Mouse (Mus musculus) neural tube, embryonic 14.5 days (tissue): ENCODE results near the gene Gm19402. TPM values are rescaled to one million over a fixed set of nuclear protein-coding genes. Genes with fewer than 3 reads are reported as not detected.
"Not testable (repeated sequence)": the region's sequence is repeated elsewhere in the genome, so short reads cannot be mapped to it uniquely, and the experiment has no call there.

Source experiments
- ATAC-seq: fragments of 200-750 bp; cut with Nextera tagmentation; 2 replicates; pipeline ENCODE4 v1.8.0; 2017; ENCODE audit warnings: low read depth, mild to moderate bottlenecking, moderate TSS enrichment, moderate library complexity
- H3K27ac ChIP-seq: fragments of 300-500 bp; sonication (generic); 2 replicates; pipeline ENCODE4 v1.5.1; 2014; ENCODE audit warnings: low read depth, mild to moderate bottlenecking, control low read depth, low read length, moderate library complexity, mixed read lengths
- H3K27me3 ChIP-seq: fragments of 300-500 bp; sonication (generic); 2 replicates; pipeline ENCODE4 v1.6.1; 2014; ENCODE audit warnings: low read length; ENCODE audit not compliant: control insufficient read depth, insufficient read depth
- H3K36me3 ChIP-seq: fragments of 300-500 bp; sonication (generic); 2 replicates; pipeline ENCODE4 v1.6.1; 2014; ENCODE audit warnings: low read length, mixed read lengths; ENCODE audit not compliant: control insufficient read depth, insufficient read depth
- H3K4me1 ChIP-seq: fragments of 300-500 bp; sonication (generic); 2 replicates; pipeline ENCODE4 v1.6.1; 2014; ENCODE audit warnings: low read length; ENCODE audit not compliant: control insufficient read depth, insufficient read depth
- H3K4me2 ChIP-seq: fragments of 300-500 bp; sonication (generic); 2 replicates; pipeline ENCODE4 v1.6.1; 2014; ENCODE audit warnings: mild to moderate bottlenecking, low read depth, low read length, control low read depth
- H3K4me3 ChIP-seq: fragments of 300-500 bp; sonication (generic); 2 replicates; pipeline ENCODE4 v1.5.1; 2014; ENCODE audit warnings: low read depth, low read length, control low read depth, mixed read lengths
- H3K9ac ChIP-seq: fragments of 300-500 bp; sonication (generic); replicated peaks from 2 replicates; pipeline ENCODE4 v1.6.1; 2014; ENCODE audit warnings: low read depth, mild to moderate bottlenecking, control low read depth, low read length, mixed read lengths
- H3K9me3 ChIP-seq: fragments of 300-500 bp; sonication (generic); 2 replicates; pipeline ENCODE4 v1.6.1; 2016; ENCODE audit warnings: low read length; ENCODE audit not compliant: control insufficient read depth
- WGBS: fragments of 180-500 bp; shearing (Covaris S2); extraction: QIAGEN DNeasy Blood & Tissue Kit; methylation state at CpG from one replicate; pipeline ENCODE4 v1.1.7; 2014; 5-methylcytosine and 5-hydroxymethylcytosine counted together
- polyA plus RNA-seq: library from polyadenylated mRNA; unstranded; fragments of >200 nt; fragmentation: Nextera tagmentation; extraction: Ambion mirVana; gene quantifications from 2 replicates; pipeline ENCODE4 v1.2.1, GENCODE M21; 2014

Gene Gm19402
- polyA plus RNA-seq: not detected in 2 replicates

GRCm38 (mm10) chr10:77690356-77690807 lies at the start of gene Gm19402:
Gene Gm19402 (minus strand): TSS chr10:77690757.
- H3K27me3 ChIP-seq: peaks cover 10% of the 10 kb centered on the region; the same call in 1 of the 2 replicates
- not testable (repeated sequence) for H3K27ac ChIP-seq, H3K9me3 ChIP-seq, H3K4me2 ChIP-seq, H3K36me3 ChIP-seq, H3K4me3 ChIP-seq, H3K4me1 ChIP-seq, H3K9ac ChIP-seq, ATAC-seq
- 91% methylated on average over 3 of the region's 3 CpGs for WGBS

- H3K27me3 ChIP-seq: no peaks in the 10 kb centered on the region
Observed at GRCm38 (mm10) chr10:77738929-77739328, 48.4 kb upstream of the Gm19402 start.

GRCm38 (mm10) chr10:77735928-77736327 lies 45.4 kb upstream of the Gm19402 start:
- 0 out of 2 replicates have a peak, but pooled peaks cover 3% of the 10 kb centered on the region for H3K9me3 ChIP-seq
- WGBS: 73% methylated on average over 1 of the region's 1 CpGs
- H3K4me2 ChIP-seq: no peak overlapping the region
- H3K27ac ChIP-seq: no peak overlapping the region
- H3K36me3 ChIP-seq: no peaks in the 10 kb centered on the region
- H3K9ac ChIP-seq: no peak overlapping the region
- no peak for ATAC-seq
- no peaks in the 10 kb centered on the region for H3K27me3 ChIP-seq
- no peak overlapping the region for H3K4me3 ChIP-seq
- H3K4me1 ChIP-seq: no peaks in the 10 kb centered on the region

More at GRCm38 (mm10) chr10:77738929-77739328, 48.4 kb upstream of the Gm19402 start:
- H3K27ac ChIP-seq: no peak overlapping the region
- 89% methylated on average over 4 of the region's 4 CpGs for WGBS
- no peak overlapping the region for H3K4me2 ChIP-seq
- H3K9me3 ChIP-seq: 0 out of 2 replicates have a peak, but pooled peaks cover 3% of the 10 kb centered on the region
- H3K9ac ChIP-seq: no peak overlapping the region
- no peaks in the 10 kb centered on the region for H3K36me3 ChIP-seq
- no peak overlapping the region for H3K4me3 ChIP-seq
- no peak for ATAC-seq
- H3K4me1 ChIP-seq: no peaks in the 10 kb centered on the region

- WGBS: 51% methylated on average over 4 of the region's 4 CpGs
Observed at GRCm38 (mm10) chr10:77729241-77729640, 38.7 kb upstream of the Gm19402 start.

GRCm38 (mm10) chr10:77728280-77728679 lies 37.7 kb upstream of the Gm19402 start:
- H3K9ac ChIP-seq: no peak overlapping the region
- no peak overlapping the region for H3K4me2 ChIP-seq
- H3K27ac ChIP-seq: no peak overlapping the region
- H3K36me3 ChIP-seq: no peaks in the 10 kb centered on the region
- H3K4me3 ChIP-seq: no peak overlapping the region
- 60% methylated on average over 4 of the region's 4 CpGs for WGBS
- no peak for ATAC-seq
- no peaks in the 10 kb centered on the region for H3K27me3 ChIP-seq
- no peaks in the 10 kb centered on the region for H3K9me3 ChIP-seq
- H3K4me1 ChIP-seq: no peaks in the 10 kb centered on the region

More at GRCm38 (mm10) chr10:77729241-77729640, 38.7 kb upstream of the Gm19402 start:
- no peak overlapping the region for H3K4me3 ChIP-seq
- H3K4me2 ChIP-seq: no peak overlapping the region
- H3K4me1 ChIP-seq: no peaks in the 10 kb centered on the region
- ATAC-seq: no peak
- no peaks in the 10 kb centered on the region for H3K27me3 ChIP-seq
- H3K36me3 ChIP-seq: no peaks in the 10 kb centered on the region
- H3K9ac ChIP-seq: no peak overlapping the region
- H3K27ac ChIP-seq: no peak overlapping the region
- no peaks in the 10 kb centered on the region for H3K9me3 ChIP-seq

- WGBS: 45% methylated on average over 3 of the region's 3 CpGs
- Histone ChIP-seq H3K27ac (no peak within 1 kb of the TSS), H3K9me3 (no peaks in the 10 kb centered on the region), H3K4me2 (no peak within 1 kb of the TSS), H3K4me3 (no peak within 1 kb of the TSS), H3K9ac (no peak within 1 kb of the TSS), H3K36me3 (no peaks in the 10 kb centered on the region), H3K27me3 (no peaks in the 10 kb centered on the region), H3K4me1 (no peaks in the 10 kb centered on the region)
- ATAC-seq: no peak
Observed at GRCm38 (mm10) chr10:77726186-77726585, 35.6 kb upstream of the Gm19402 start, which contains the start of gene Gm10100. Gene Gm10100 (plus strand): TSS chr10:77726486.

GRCm38 (mm10) chr10:77724855-77725254 lies 34.3 kb upstream of the Gm19402 start:
- 76% methylated on average over 8 of the region's 8 CpGs for WGBS
- Histone ChIP-seq H3K4me2 (no peak overlapping the region), H3K27ac (no peak overlapping the region), H3K4me3 (no peak overlapping the region), H3K36me3 (no peaks in the 10 kb centered on the region), H3K27me3 (no peaks in the 10 kb centered on the region), H3K9ac (no peak overlapping the region), H3K4me1 (no peaks in the 10 kb centered on the region), H3K9me3 (no peaks in the 10 kb centered on the region)
- ATAC-seq: no peak

GRCm38 (mm10) chr10:77720299-77720698 lies 29.7 kb upstream of the Gm19402 start, which contains the start of gene Krtap12-1:
Gene Krtap12-1 (plus strand): TSS chr10:77720599.
- not testable (repeated sequence) for H3K9me3 ChIP-seq, H3K27me3 ChIP-seq, H3K27ac ChIP-seq, H3K4me3 ChIP-seq, H3K9ac ChIP-seq, H3K36me3 ChIP-seq, ATAC-seq, H3K4me2 ChIP-seq, H3K4me1 ChIP-seq
- WGBS: 83% methylated on average over 1 of the region's 1 CpGs

GRCm38 (mm10) chr10:77715507-77715906 lies 24.9 kb upstream of the Gm19402 start, which contains the start of gene Gm10142:
Gene Gm10142 (plus strand): TSS chr10:77715807.
- ATAC-seq: no peak
- H3K4me3 ChIP-seq: no peak within 1 kb of the TSS
- WGBS: 96% methylated on average over 1 of the region's 1 CpGs

More at GRCm38 (mm10) chr10:77715507-77715906, 24.9 kb upstream of the Gm19402 start, which contains the start of gene Gm10142:
- Histone ChIP-seq H3K27me3 (no peaks in the 10 kb centered on the region), H3K4me2 (no peak within 1 kb of the TSS), H3K36me3 (no peaks in the 10 kb centered on the region), H3K4me1 (no peaks in the 10 kb centered on the region), H3K27ac (no peak within 1 kb of the TSS), H3K9me3 (no peaks in the 10 kb centered on the region; the same call in 1 of the 2 replicates), H3K9ac (no peak within 1 kb of the TSS)
